Mouse (Mus musculus): ENCODE results near the gene Nup62. TPM values are rescaled to one million over a fixed set of nuclear protein-coding genes. Genes with fewer than 3 reads are reported as not detected.

The Nup62 gene
- polyA plus RNA-seq, 1 experiment from 2014 or later: 68.9 TPM

GRCm38 (mm10) chr7:44839491-44840191 is 23.8 kb downstream of the Nup62 start:
- H3K9me3 ChIP-seq (ENCODE audit: low read depth, low read length): no peaks in the 10 kb centered on the region
- peak overlapping the region; percentile 59 for H3K4me2 ChIP-seq
- H3K27ac ChIP-seq (ENCODE audit: low read depth): no peak overlapping the region
- H3K36me3 ChIP-seq (ENCODE audit: insufficient read depth): peaks cover 40% of the 10 kb centered on the region
- peaks cover 15% of the 10 kb centered on the region for H3K27me3 ChIP-seq (ENCODE audit: insufficient read depth, low read length)
- no peaks in the 10 kb centered on the region for H3K4me1 ChIP-seq (ENCODE audit: insufficient read depth)
- 1% methylated on average over 58 of the region's 58 CpGs for WGBS
- ATAC-seq (ENCODE audit: insufficient read depth) (peak; percentile 58), DNase-seq (peak; percentile 66)
- H3K9ac ChIP-seq: peak overlapping the region; percentile 27
- TF ChIP-seq CTCF (IDR thresholded peaks at IDR 0.05; ENCODE audit: low read depth): no peak
- peak overlapping the region; percentile 30 for H3K4me3 ChIP-seq (ENCODE audit: low read depth, low read length)

- ATAC-seq (ENCODE audit: insufficient read depth): no peak
- no peaks in the 10 kb centered on the region for H3K9me3 ChIP-seq (ENCODE audit: low read depth, low read length)
- TF ChIP-seq CTCF (IDR thresholded peaks at IDR 0.05; ENCODE audit: low read depth): no peak
- 51% methylated on average over 14 of the region's 14 CpGs for WGBS
- DNase-seq: no peak
- H3K36me3 ChIP-seq (ENCODE audit: insufficient read depth): peaks cover 47% of the 10 kb centered on the region
- no peak overlapping the region for H3K27ac ChIP-seq (ENCODE audit: low read depth)
- H3K4me1 ChIP-seq (ENCODE audit: insufficient read depth): no peaks in the 10 kb centered on the region
- no peak overlapping the region for H3K9ac ChIP-seq
- H3K4me2 ChIP-seq: peak overlapping the region; percentile 59; the same call in 1 of the 2 replicates
- H3K4me3 ChIP-seq (ENCODE audit: low read depth, low read length): no peak overlapping the region; the same call in 1 of the 2 replicates
- H3K27me3 ChIP-seq (ENCODE audit: insufficient read depth, low read length): peaks cover 15% of the 10 kb centered on the region
Measured at GRCm38 (mm10) chr7:44840426-44840825, 24.5 kb downstream of the Nup62 start.

- peaks cover 15% of the 10 kb centered on the region for H3K27me3 ChIP-seq (ENCODE audit: insufficient read depth, low read length)
- TF ChIP-seq CTCF (IDR thresholded peaks at IDR 0.05; ENCODE audit: low read depth): no peak
- H3K36me3 ChIP-seq (ENCODE audit: insufficient read depth): peaks cover 62% of the 10 kb centered on the region
- no peaks in the 10 kb centered on the region for H3K9me3 ChIP-seq (ENCODE audit: low read depth, low read length)
- H3K27ac ChIP-seq (ENCODE audit: low read depth): no peak overlapping the region
- no peak overlapping the region for H3K9ac ChIP-seq
- no peak for ATAC-seq (ENCODE audit: insufficient read depth)
- no peak for DNase-seq
- no peaks in the 10 kb centered on the region for H3K4me1 ChIP-seq (ENCODE audit: insufficient read depth)
- WGBS: 83% methylated on average over 8 of the region's 8 CpGs
- no peak overlapping the region for H3K4me3 ChIP-seq (ENCODE audit: low read depth, low read length)
- no peak overlapping the region for H3K4me2 ChIP-seq
Measured at GRCm38 (mm10) chr7:44841825-44842463, 26.1 kb downstream of the Nup62 start.

GRCm38 (mm10) chr7:44845006-44845405 is 29.1 kb downstream of the Nup62 start:
- WGBS: 90% methylated on average over 10 of the region's 10 CpGs

GRCm38 (mm10) chr7:44846804-44847203 is 30.9 kb downstream of the Nup62 start:
- DNase-seq (no peak), ATAC-seq (ENCODE audit: insufficient read depth) (no peak)
- no peak for TF ChIP-seq CTCF (IDR thresholded peaks at IDR 0.05; ENCODE audit: low read depth)
- Histone ChIP-seq H3K27me3 (ENCODE audit: insufficient read depth, low read length) (no peaks in the 10 kb centered on the region), H3K9ac (no peak overlapping the region), H3K9me3 (ENCODE audit: low read depth, low read length) (no peaks in the 10 kb centered on the region), H3K4me2 (no peak overlapping the region), H3K4me3 (ENCODE audit: low read depth, low read length) (no peak overlapping the region), H3K27ac (ENCODE audit: low read depth) (no peak overlapping the region), H3K4me1 (ENCODE audit: insufficient read depth) (peaks cover 7% of the 10 kb centered on the region; the same call in 1 of the 2 replicates), H3K36me3 (ENCODE audit: insufficient read depth) (peaks cover 54% of the 10 kb centered on the region)
- 91% methylated on average over 7 of the region's 7 CpGs for WGBS

More at GRCm38 (mm10) chr7:44845006-44845405, 29.1 kb downstream of the Nup62 start:
- Histone ChIP-seq H3K27me3 (ENCODE audit: insufficient read depth, low read length) (peaks cover 7% of the 10 kb centered on the region; the same call in 1 of the 2 replicates), H3K27ac (ENCODE audit: low read depth) (no peak overlapping the region), H3K36me3 (ENCODE audit: insufficient read depth) (peaks cover 62% of the 10 kb centered on the region), H3K4me3 (ENCODE audit: low read depth, low read length) (no peak overlapping the region), H3K4me1 (ENCODE audit: insufficient read depth) (peaks cover 7% of the 10 kb centered on the region; the same call in 1 of the 2 replicates), H3K9me3 (ENCODE audit: low read depth, low read length) (no peaks in the 10 kb centered on the region), H3K9ac (no peak overlapping the region), H3K4me2 (no peak overlapping the region)
- DNase-seq (no peak), ATAC-seq (ENCODE audit: insufficient read depth) (no peak)
- no peak for TF ChIP-seq CTCF (IDR thresholded peaks at IDR 0.05; ENCODE audit: low read depth)

GRCm38 (mm10) chr7:44847772-44848171 is 31.9 kb downstream of the Nup62 start:
- H3K4me3 ChIP-seq (ENCODE audit: low read depth, low read length): peak overlapping the region; percentile 83
- no peak for ATAC-seq (ENCODE audit: insufficient read depth)
- H3K4me1 ChIP-seq (ENCODE audit: insufficient read depth): peaks cover 7% of the 10 kb centered on the region; the same call in 1 of the 2 replicates
- H3K9me3 ChIP-seq (ENCODE audit: low read depth, low read length): no peaks in the 10 kb centered on the region
- peak overlapping the region; percentile 6; the same call in 1 of the 2 replicates for H3K27ac ChIP-seq (ENCODE audit: low read depth)
- 64% methylated on average over 5 of the region's 5 CpGs for WGBS
- no peak for TF ChIP-seq CTCF (IDR thresholded peaks at IDR 0.05; ENCODE audit: low read depth)
- DNase-seq: no peak
- H3K4me2 ChIP-seq: peak overlapping the region; percentile 76
- no peaks in the 10 kb centered on the region for H3K27me3 ChIP-seq (ENCODE audit: insufficient read depth, low read length)
- H3K36me3 ChIP-seq (ENCODE audit: insufficient read depth): peaks cover 54% of the 10 kb centered on the region
- peak overlapping the region; percentile 43 for H3K9ac ChIP-seq
